Mouse (Mus musculus) cortical plate, adult 2 months (tissue): ENCODE results near the gene Dnajb12.

Experiments
- CTCF ChIP-seq: fragments of 200-500 bp; IDR thresholded peaks from 2 replicates; pipeline ENCODE4 v1.5.1; 2011; ENCODE audit warnings: mild to moderate bottlenecking, control low read depth, low read length; ENCODE audit not compliant: insufficient read depth; ENCODE audit errors: extremely low read depth
- POLR2A ChIP-seq: fragments of 200-500 bp; IDR thresholded peaks from 2 replicates; pipeline ENCODE4 v1.6.1; 2011; ENCODE audit warnings: mild to moderate bottlenecking, low read length, control low read depth; ENCODE audit not compliant: insufficient read depth; ENCODE audit errors: extremely low read depth

- TF ChIP-seq CTCF (no peak), POLR2A (no peak)
Observed at GRCm38 (mm10) chr10:59863620-59864019, 15.7 kb upstream of the Dnajb12 start.
